Mouse (Mus musculus) intestine, embryonic 16.5 days (tissue): ENCODE data around the gene Notch2. TPM values are rescaled to one million over a fixed set of nuclear protein-coding genes. Genes with fewer than 3 reads are reported as not detected.

Experiments used
- ATAC-seq: fragments of 200-750 bp; cut with Nextera tagmentation; 2 replicates; pipeline ENCODE4 v1.8.0; 2017; ENCODE audit warnings: moderate TSS enrichment, moderate library complexity
- H3K27ac ChIP-seq: fragments of 300-500 bp; sonication (generic); 2 replicates; pipeline ENCODE4 v1.5.1; 2014; ENCODE audit warnings: mild to moderate bottlenecking, low read length
- H3K27me3 ChIP-seq: fragments of 300-500 bp; sonication (generic); replicated peaks from 2 replicates; pipeline ENCODE4 v1.6.1; 2014; ENCODE audit warnings: low read length, control low read depth, mixed read lengths; ENCODE audit not compliant: control insufficient read depth, insufficient read depth
- H3K36me3 ChIP-seq: fragments of 300-500 bp; sonication (generic); 2 replicates; pipeline ENCODE4 v1.6.1; 2014; ENCODE audit warnings: low read length, control low read depth; ENCODE audit not compliant: control insufficient read depth, insufficient read depth
- H3K4me1 ChIP-seq: fragments of 300-500 bp; sonication (generic); 2 replicates; pipeline ENCODE4 v1.6.1; 2014; ENCODE audit warnings: low read length, control low read depth, mixed read lengths; ENCODE audit not compliant: control insufficient read depth, insufficient read depth
- H3K4me2 ChIP-seq: fragments of 300-500 bp; sonication (generic); 2 replicates; pipeline ENCODE4 v1.6.1; 2014; ENCODE audit warnings: low read depth, low read length, control low read depth
- H3K4me3 ChIP-seq: fragments of 300-500 bp; sonication (generic); 2 replicates; pipeline ENCODE4 v1.5.1; 2014; ENCODE audit warnings: mild to moderate bottlenecking, low read length
- H3K9ac ChIP-seq: fragments of 300-500 bp; sonication (generic); 2 replicates; pipeline ENCODE4 v1.6.1; 2014; ENCODE audit warnings: low read depth, low read length
- H3K9me3 ChIP-seq: fragments of 300-500 bp; sonication (generic); 2 replicates; pipeline ENCODE4 v1.6.1; 2016; ENCODE audit warnings: low read length, control low read depth; ENCODE audit not compliant: control insufficient read depth
- WGBS: fragments of 180-500 bp; shearing (Covaris S2); extraction: QIAGEN DNeasy Blood & Tissue Kit; methylation state at CpG from one replicate; pipeline ENCODE4 v1.1.7; 2014; 5-methylcytosine and 5-hydroxymethylcytosine counted together
- polyA plus RNA-seq: library from polyadenylated mRNA; unstranded; fragments of >200 nt; fragmentation: Nextera tagmentation; extraction: Ambion mirVana; gene quantifications from 2 replicates; pipeline ENCODE4 v1.2.1, GENCODE M21; 2015

Gene Notch2
- polyA plus RNA-seq, 1 experiment from 2014 or later, result 9.1 TPM

DNA sequence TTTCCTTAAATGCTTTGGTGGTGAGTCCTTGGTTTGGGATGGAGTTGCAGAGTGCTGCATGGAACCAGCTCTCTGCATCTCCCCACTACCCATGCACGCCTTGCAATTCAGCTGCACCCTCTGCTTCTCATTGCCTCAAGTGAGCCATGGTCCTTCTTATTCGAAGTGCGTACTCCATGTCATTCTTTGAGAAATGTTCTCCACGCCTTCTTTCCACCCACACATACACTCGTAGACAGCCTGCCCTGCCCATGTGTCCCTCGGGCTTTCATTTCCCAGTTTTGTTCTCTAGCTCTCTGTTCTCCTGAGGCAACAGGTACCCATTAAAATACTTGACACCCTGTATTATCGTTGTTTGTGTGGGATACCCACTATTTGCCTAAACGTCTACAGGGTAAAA, 76.8 kb downstream of the Notch2 start:
- no peak overlapping the region for H3K27ac ChIP-seq
- H3K4me3 ChIP-seq, result no peak overlapping the region
- H3K9ac ChIP-seq, result no peak overlapping the region
- no peaks in the 10 kb centered on the region for H3K27me3 ChIP-seq
- H3K9me3 ChIP-seq, result no peaks in the 10 kb centered on the region
- no peak for ATAC-seq
- H3K4me1 ChIP-seq, result peaks cover 22% of the 10 kb centered on the region
- H3K36me3 ChIP-seq, result no peaks in the 10 kb centered on the region
- WGBS, result 75% methylated on average over 8 of the region's 8 CpGs
- no peak overlapping the region for H3K4me2 ChIP-seq

- no peak for ATAC-seq
- no peak overlapping the region; the same call in 1 of the 2 replicates for H3K9ac ChIP-seq
- H3K4me3 ChIP-seq, result no peak overlapping the region
- peaks cover 16% of the 10 kb centered on the region for H3K4me1 ChIP-seq
- H3K36me3 ChIP-seq, result no peaks in the 10 kb centered on the region
- no peaks in the 10 kb centered on the region for H3K9me3 ChIP-seq
- no peak overlapping the region for H3K27ac ChIP-seq
- H3K4me2 ChIP-seq, result no peak overlapping the region
- WGBS, result 73% methylated on average over 10 of the region's 10 CpGs
- H3K27me3 ChIP-seq, result no peaks in the 10 kb centered on the region
Observed at GRCm38 (mm10) chr3:98092680-98093370, 79.5 kb downstream of the Notch2 start.

GRCm38 (mm10) chr3:98093954-98094353, 80.6 kb downstream of the Notch2 start:
- H3K27ac ChIP-seq, result no peak overlapping the region

DNA sequence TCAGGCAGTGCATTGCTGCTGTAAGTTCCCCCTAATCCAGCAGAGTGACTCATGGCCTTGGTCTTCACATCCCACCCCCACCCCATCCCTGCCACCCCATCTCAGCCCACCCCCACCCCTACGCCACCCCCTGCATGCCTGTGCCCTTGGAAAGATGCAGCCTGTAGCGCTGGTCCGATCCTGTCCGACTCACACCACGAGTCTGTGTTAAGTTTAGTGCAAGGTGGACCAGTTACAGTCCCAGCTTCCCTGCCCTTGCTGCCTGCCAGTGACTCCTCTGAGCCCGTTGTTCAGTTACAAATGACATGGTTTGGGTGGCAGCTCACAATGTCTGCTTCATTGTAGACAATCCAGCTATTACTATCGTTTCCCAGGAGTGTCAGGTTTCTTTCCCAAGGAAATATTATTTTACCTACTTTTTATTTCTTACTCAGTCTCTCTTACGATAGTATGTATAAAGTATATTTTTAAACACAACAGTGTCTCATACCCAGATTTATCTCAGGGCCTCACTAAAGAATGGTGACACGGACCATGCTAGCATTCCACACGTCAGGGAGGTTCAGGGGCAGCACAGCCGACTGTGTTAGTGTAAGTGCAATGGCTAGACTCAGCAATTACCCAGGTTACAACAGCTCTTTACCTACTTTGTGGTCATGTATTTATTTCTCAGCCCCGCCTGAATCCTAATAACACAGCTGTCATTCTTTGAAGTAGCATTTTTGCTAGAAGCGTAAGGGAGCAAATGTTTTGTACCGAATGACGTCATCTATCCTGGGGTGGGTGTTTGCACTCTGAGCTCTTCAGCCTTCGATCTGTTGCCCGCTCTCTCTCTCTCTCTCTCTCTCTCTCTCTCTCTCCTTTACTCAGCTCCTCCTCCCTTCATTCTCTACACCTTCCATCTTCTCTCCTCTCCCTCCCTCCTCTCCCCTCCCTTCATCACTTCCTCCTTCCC, 81.6 kb downstream of the Notch2 start:
- ATAC-seq, result peak; percentile 49; the same call in 1 of the 2 replicates
- Histone ChIP-seq H3K9me3 (no peaks in the 10 kb centered on the region), H3K27ac (peak overlapping the region; percentile 54), H3K27me3 (no peaks in the 10 kb centered on the region), H3K9ac (no peak overlapping the region), H3K4me1 (peaks cover 13% of the 10 kb centered on the region), H3K4me2 (no peak overlapping the region), H3K4me3 (no peak overlapping the region), H3K36me3 (peaks cover 5% of the 10 kb centered on the region; the same call in 1 of the 2 replicates)
- WGBS, result 45% methylated on average over 17 of the region's 17 CpGs

More at GRCm38 (mm10) chr3:98093954-98094353, 80.6 kb downstream of the Notch2 start:
- no peaks in the 10 kb centered on the region; the same call in 1 of the 2 replicates for H3K36me3 ChIP-seq
- H3K4me2 ChIP-seq, result no peak overlapping the region
- ATAC-seq, result no peak
- H3K4me3 ChIP-seq, result no peak overlapping the region
- no peaks in the 10 kb centered on the region for H3K27me3 ChIP-seq
- 64% methylated on average over 5 of the region's 5 CpGs for WGBS
- no peaks in the 10 kb centered on the region for H3K9me3 ChIP-seq
- H3K4me1 ChIP-seq, result peaks cover 16% of the 10 kb centered on the region
- H3K9ac ChIP-seq, result no peak overlapping the region

DNA sequence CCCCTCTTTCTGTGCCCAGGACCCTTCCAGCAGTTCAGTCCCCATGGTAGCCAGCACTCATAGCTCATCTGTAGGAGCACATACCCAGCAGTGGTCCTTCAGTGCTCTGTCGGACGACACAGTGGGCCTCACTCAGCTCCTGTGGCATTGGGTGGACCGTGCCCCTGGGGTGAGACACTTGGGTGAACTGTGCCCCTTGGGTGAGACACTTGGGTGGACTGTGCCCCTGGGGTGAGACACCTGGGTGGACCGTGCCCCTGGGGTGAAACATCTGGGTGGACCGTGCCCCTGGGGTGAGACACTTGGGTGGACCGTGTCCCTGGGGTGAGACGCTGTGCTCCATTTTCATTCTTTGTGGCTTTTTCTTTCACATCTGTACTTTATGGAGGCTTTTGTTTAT, 83.7 kb downstream of the Notch2 start:
- Histone ChIP-seq H3K4me3 (no peak overlapping the region), H3K4me2 (no peak overlapping the region), H3K27me3 (no peaks in the 10 kb centered on the region), H3K27ac (no peak overlapping the region), H3K9ac (no peak overlapping the region), H3K36me3 (peaks cover 7% of the 10 kb centered on the region), H3K4me1 (peaks cover 13% of the 10 kb centered on the region), H3K9me3 (no peaks in the 10 kb centered on the region)
- WGBS, result 93% methylated on average over 7 of the region's 7 CpGs
- no peak for ATAC-seq

GRCm38 (mm10) chr3:98098676-98099075, 85.3 kb downstream of the Notch2 start:
- H3K9ac ChIP-seq, result no peak overlapping the region
- H3K4me3 ChIP-seq, result no peak overlapping the region
- 84% methylated on average over 5 of the region's 5 CpGs for WGBS
- H3K27me3 ChIP-seq, result no peaks in the 10 kb centered on the region
- H3K4me2 ChIP-seq, result no peak overlapping the region
- H3K36me3 ChIP-seq, result peaks cover 18% of the 10 kb centered on the region
- no peak overlapping the region for H3K27ac ChIP-seq
- peaks cover 10% of the 10 kb centered on the region for H3K9me3 ChIP-seq
- peak; percentile 49; the same call in 1 of the 2 replicates for ATAC-seq
- H3K4me1 ChIP-seq, result peaks cover 8% of the 10 kb centered on the region

- Histone ChIP-seq H3K27ac (no peak overlapping the region), H3K4me1 (peaks cover 8% of the 10 kb centered on the region), H3K27me3 (no peaks in the 10 kb centered on the region), H3K9ac (no peak overlapping the region), H3K4me3 (no peak overlapping the region), H3K36me3 (peaks cover 18% of the 10 kb centered on the region), H3K9me3 (peaks cover 10% of the 10 kb centered on the region), H3K4me2 (no peak overlapping the region)
- WGBS, result 86% methylated on average over 10 of the region's 10 CpGs
- no peak for ATAC-seq
Observed at GRCm38 (mm10) chr3:98099287-98099686, 86.0 kb downstream of the Notch2 start.

DNA sequence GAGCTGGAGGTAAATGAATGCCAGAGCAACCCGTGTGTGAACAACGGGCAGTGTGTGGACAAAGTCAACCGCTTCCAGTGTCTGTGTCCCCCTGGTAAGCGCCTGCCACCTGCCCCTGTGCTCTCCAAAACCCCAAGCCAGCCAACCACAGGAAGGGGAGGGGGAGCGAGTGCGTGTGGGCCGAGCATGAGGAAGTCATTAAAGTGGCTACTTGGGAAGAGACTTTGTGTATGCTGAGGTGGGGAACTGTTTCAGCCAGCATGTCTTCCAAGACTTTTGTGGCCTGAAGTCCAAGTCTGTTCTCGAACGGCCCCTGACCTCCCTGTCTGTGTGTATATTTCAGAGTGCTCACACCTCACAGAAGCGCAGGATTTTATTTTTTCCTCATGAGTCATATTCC, 88.2 kb downstream of the Notch2 start:
- WGBS, result 83% methylated on average over 10 of the region's 10 CpGs
- ATAC-seq, result no peak
- no peaks in the 10 kb centered on the region for H3K27me3 ChIP-seq
- no peak overlapping the region for H3K4me3 ChIP-seq
- H3K36me3 ChIP-seq, result peaks cover 18% of the 10 kb centered on the region
- H3K27ac ChIP-seq, result no peak overlapping the region
- H3K4me1 ChIP-seq, result peaks cover 16% of the 10 kb centered on the region; the same call in 1 of the 2 replicates
- no peak overlapping the region for H3K4me2 ChIP-seq
- H3K9me3 ChIP-seq, result peaks cover 10% of the 10 kb centered on the region
- no peak overlapping the region for H3K9ac ChIP-seq

GRCm38 (mm10) chr3:98104851-98105471, 91.6 kb downstream of the Notch2 start:
- H3K27ac ChIP-seq, result peak overlapping the region; percentile 18
- peaks cover 10% of the 10 kb centered on the region for H3K9me3 ChIP-seq
- H3K4me2 ChIP-seq, result no peak overlapping the region
- H3K4me1 ChIP-seq, result peaks cover 16% of the 10 kb centered on the region; the same call in 1 of the 2 replicates
- H3K27me3 ChIP-seq, result no peaks in the 10 kb centered on the region
- no peak overlapping the region for H3K4me3 ChIP-seq
- 46% methylated on average over 9 of the region's 9 CpGs for WGBS
- H3K36me3 ChIP-seq, result peaks cover 18% of the 10 kb centered on the region
- ATAC-seq, result peak; percentile 37; the same call in 1 of the 2 replicates
- H3K9ac ChIP-seq, result peak overlapping the region; percentile 27; the same call in 1 of the 2 replicates
